Mouse (Mus musculus): ENCODE results near the gene Dhx29. TPM values are rescaled to one million over a fixed set of nuclear protein-coding genes. Genes with fewer than 3 reads are reported as not detected.

Dhx29 gene
- total RNA-seq, 2 experiments from 2014 or later, result 13.1 to 13.2 TPM

Other genes with a start within 250 kb of the Dhx29 start
- gene Plpp1, start 126.7 kb upstream of the Dhx29 start, total RNA-seq (2021), result 10 to 100 TPM; 59.4 to 63.6 TPM
- gene Mtrex, start 56 bp upstream of the Dhx29 start, total RNA-seq (2021), result 10 to 100 TPM; 26.0 to 26.5 TPM
- gene Ccno, start 60.3 kb downstream of the Dhx29 start, total RNA-seq (2021), result under 1 TPM in 1 of 2 experiments, not detected in 1; 0.26 TPM
- not detected for gene Mcidas, start 66.4 kb downstream of the Dhx29 start, total RNA-seq (2021)
- gene Cdc20b, start 107.7 kb downstream of the Dhx29 start, total RNA-seq (2021), result not detected
- 10 to 100 TPM; 37.7 to 41.6 TPM for gene Gpx8, start 119.0 kb downstream of the Dhx29 start, total RNA-seq (2021)
- under 1 TPM in 1 of 2 experiments, not detected in 1; 0.42 TPM for gene Gzma, start 173.5 kb downstream of the Dhx29 start, total RNA-seq (2021)